8 mouse cellular contexts compared by ENCODE assay signal in genomic region chr3:88143961-88144486, GRCm38 (mm10). TPM values are rescaled to one million over a fixed set of nuclear protein-coding genes. Genes with fewer than 3 reads are reported as not detected.
DNase-seq lines count a peak whose midpoint lies in the region; ATAC-seq and TF ChIP-seq lines count a peak whose summit lies in the region.

No protein-coding gene starts in this region.

- peak; percentile 90 for DNase-seq in A20 (ENCODE audit: low read depth, low spot score)
- no peak for DNase-seq in G1E (ENCODE audit: low spot score)
- DNase-seq in kidney, postnatal 25 days, result peak; percentile 42 to 71
- peak; percentile 67 to 82 for DNase-seq in spleen, postnatal 4 days (ENCODE audit: low spot score in 2 of 2)
- no peak for DNase-seq in T-cell, adult 2 months (ENCODE audit: low spot score)

- no peak for TF ChIP-seq CTCF in G1E (IDR thresholded peaks at IDR 0.05; ENCODE audit: low read depth, low read length)

- H3K4me2 ChIP-seq in embryonic facial prominence, embryonic 15.5 days (replicated peaks), result peak overlapping the region; percentile 95
- peak overlapping the region; percentile 86 for H3K4me2 ChIP-seq in heart, embryonic 16.5 days (ENCODE audit: low read depth, low read length)

- 18% methylated on average over 5 of the region's 5 CpGs for WGBS in embryonic facial prominence, embryonic 15.5 days
- WGBS in heart, embryonic 16.5 days, result 8% methylated on average over 5 of the region's 5 CpGs
- WGBS in macrophage (ENCODE audit: missing documents), result 26% methylated on average over 5 of the region's 5 CpGs

- no peak for ATAC-seq in G1E (ENCODE audit: extremely low read depth, insufficient number of reproducible peaks, low FRiP score, poor library complexity, severe bottlenecking)
- ATAC-seq in embryonic facial prominence, embryonic 15.5 days (ENCODE audit: insufficient number of reproducible peaks, low FRiP score, low TSS enrichment, low read depth), result no peak
- ATAC-seq in heart, embryonic 16.5 days (replicated peaks; ENCODE audit: extremely low read depth, insufficient read depth, low FRiP score), result no peak

- H3K9ac ChIP-seq in embryonic facial prominence, embryonic 15.5 days, result peak overlapping the region; percentile 87
- peak overlapping the region; percentile 99 for H3K9ac ChIP-seq in heart, embryonic 16.5 days (ENCODE audit: low read length)

- peaks cover 90% of the 10 kb centered on the region for H3K4me1 ChIP-seq in G1E (ENCODE audit: insufficient read depth, low read depth, low read length)
- peaks cover 86% of the 10 kb centered on the region for H3K4me1 ChIP-seq in embryonic facial prominence, embryonic 15.5 days
- H3K4me1 ChIP-seq in heart, embryonic 16.5 days (ENCODE audit: control insufficient read depth, insufficient read depth, low read length), result peaks cover 77% of the 10 kb centered on the region

- H3K27ac ChIP-seq in embryonic facial prominence, embryonic 15.5 days (replicated peaks), result peak overlapping the region; percentile 100; the same call in 1 of the 2 replicates
- peak overlapping the region; percentile 100 for H3K27ac ChIP-seq in heart, embryonic 16.5 days (ENCODE audit: low read length)
- peak overlapping the region; percentile 82 for H3K27ac ChIP-seq in macrophage

- H3K4me3 ChIP-seq in G1E (ENCODE audit: low read depth, low read length), result peak overlapping the region; percentile 86
- H3K4me3 ChIP-seq in embryonic facial prominence, embryonic 15.5 days (replicated peaks), result peak overlapping the region; percentile 92
- peak overlapping the region; percentile 95 for H3K4me3 ChIP-seq in heart, embryonic 16.5 days (ENCODE audit: low read length)
- H3K4me3 ChIP-seq in macrophage (ENCODE audit: inconsistent target), result peak overlapping the region; percentile 85

- no peaks in the 10 kb centered on the region for H3K27me3 ChIP-seq in G1E (ENCODE audit: insufficient read depth, low read length)
- H3K27me3 ChIP-seq in embryonic facial prominence, embryonic 15.5 days, result no peaks in the 10 kb centered on the region
- no peaks in the 10 kb centered on the region for H3K27me3 ChIP-seq in heart, embryonic 16.5 days (ENCODE audit: control insufficient read depth, insufficient read depth, low read length)

- H3K79me2 ChIP-seq in macrophage (ENCODE audit: inconsistent target), result peaks cover 63% of the 10 kb centered on the region

- H3K36me3 ChIP-seq in G1E (replicated peaks) (peaks cover 54% of the 10 kb centered on the region), macrophage (ENCODE audit: inconsistent target) (no peaks in the 10 kb centered on the region)
- no peaks in the 10 kb centered on the region for H3K36me3 ChIP-seq in embryonic facial prominence, embryonic 15.5 days
- H3K36me3 ChIP-seq in heart, embryonic 16.5 days (ENCODE audit: control insufficient read depth, insufficient read depth), result no peaks in the 10 kb centered on the region

- no peaks in the 10 kb centered on the region for H3K9me3 ChIP-seq in G1E (replicated peaks)
- H3K9me3 ChIP-seq in embryonic facial prominence, embryonic 15.5 days (replicated peaks), result no peaks in the 10 kb centered on the region
- no peaks in the 10 kb centered on the region for H3K9me3 ChIP-seq in heart, embryonic 16.5 days (replicated peaks; ENCODE audit: control insufficient read depth, low read length)

RNA-seq across cellular contexts. Expression of gene Mef2d, which starts 1.9 kb away (rescaled TPM):
- total RNA-seq in G1E (2014; fragmentation: Nextera tagmentation), result 125 and 128 TPM in 2 replicates
- total RNA-seq in G1E (2017), result 15.4 and 17.0 TPM in 2 replicates
- polyA plus RNA-seq in G1E (2012), result 133 and 141 TPM in 2 replicates
- polyA plus RNA-seq in embryonic facial prominence, embryonic 15.5 days (2015; fragmentation: Nextera tagmentation; extraction: Ambion mirVana), result 31.0 and 31.1 TPM in 2 replicates
- 40.5 and 44.7 TPM in 2 replicates for polyA plus RNA-seq in heart, embryonic 16.5 days (2015; fragmentation: Nextera tagmentation; extraction: Ambion mirVana)
- 100 to 1,000 TPM in 17 of 26 experiments, 10 to 100 TPM in 9; 29.4 to 174 (median 111) TPM for total RNA-seq in macrophage (2018; cell fraction: chromatin; rRNA removed)
- 10 to 100 TPM; 29.8 to 74.5 (median 47.8) TPM for total RNA-seq in macrophage (2018; cell fraction: cytosol; rRNA removed)
- 100 to 1,000 TPM in 10 of 26 experiments, 10 to 100 TPM in 16; 36.8 to 163 (median 85.6) TPM for total RNA-seq in macrophage (2018; cell fraction: nucleus; rRNA removed)
- polyA plus RNA-seq in macrophage (2018), result 37.8 to 68.1 TPM (median 46.3 TPM) in 3 replicates

Comparison
In these comparisons a context has a peak if more than half of its experiments do, and no peak if none do; other contexts are left out.
1. DNase-seq: peak in A20 (single experiment), kidney, postnatal 25 days (2 of 2) and spleen, postnatal 4 days (2 of 2); none in G1E (single experiment) and T-cell, adult 2 months (single experiment).
2. Peak in every context shown above with its lines, with median percentiles within 50 percentile points of each other: H3K4me3 ChIP-seq and H3K27ac ChIP-seq.